Mouse (Mus musculus) lung, embryonic 16.5 days (tissue): ENCODE results near the gene Nat8l. TPM values are rescaled to one million over a fixed set of nuclear protein-coding genes. Genes with fewer than 3 reads are reported as not detected.

Experiments used
- ATAC-seq: fragments of 200-750 bp; cut with Nextera tagmentation; 2 replicates; pipeline ENCODE4 v1.8.0; 2017; ENCODE audit warnings: low read depth, mild to moderate bottlenecking, moderate library complexity
- H3K27ac ChIP-seq: fragments of 300-500 bp; sonication (generic); 2 replicates; pipeline ENCODE4 v1.5.1; 2014; ENCODE audit warnings: mild to moderate bottlenecking, control low read depth, low read length
- H3K27me3 ChIP-seq: fragments of 300-500 bp; sonication (generic); 2 replicates; pipeline ENCODE4 v1.6.1; 2014; ENCODE audit warnings: low read depth, low read length, mixed read lengths; ENCODE audit not compliant: control insufficient read depth, insufficient read depth
- H3K36me3 ChIP-seq: fragments of 300-500 bp; sonication (generic); 2 replicates; pipeline ENCODE4 v1.6.1; 2014; ENCODE audit warnings: low read length; ENCODE audit not compliant: control insufficient read depth, insufficient read depth
- H3K4me1 ChIP-seq: fragments of 300-500 bp; sonication (generic); replicated peaks from 2 replicates; pipeline ENCODE4 v1.6.1; 2014; ENCODE audit warnings: low read length, mixed read lengths; ENCODE audit not compliant: control insufficient read depth, insufficient read depth
- H3K4me2 ChIP-seq: fragments of 300-500 bp; sonication (generic); 2 replicates; pipeline ENCODE4 v1.6.1; 2014; ENCODE audit warnings: low read depth, low read length, control low read depth
- H3K4me3 ChIP-seq: fragments of 300-500 bp; sonication (generic); 2 replicates; pipeline ENCODE4 v1.5.1; 2014; ENCODE audit warnings: mild to moderate bottlenecking, low read length, control low read depth
- H3K9ac ChIP-seq: fragments of 300-500 bp; sonication (generic); 2 replicates; pipeline ENCODE4 v1.6.1; 2014; ENCODE audit warnings: low read length, control low read depth
- H3K9me3 ChIP-seq: fragments of 300-500 bp; sonication (generic); 2 replicates; pipeline ENCODE4 v1.6.1; 2016; ENCODE audit warnings: low read length; ENCODE audit not compliant: control insufficient read depth
- WGBS: fragments of 180-500 bp; shearing (Covaris S2); extraction: QIAGEN DNeasy Blood & Tissue Kit; methylation state at CpG from one replicate; pipeline ENCODE4 v1.1.7; 2014; 5-methylcytosine and 5-hydroxymethylcytosine counted together
- polyA plus RNA-seq: library from polyadenylated mRNA; unstranded; fragments of >200 nt; fragmentation: Nextera tagmentation; extraction: Ambion mirVana; gene quantifications from 2 replicates; pipeline ENCODE4 v1.2.1, GENCODE M21; 2015

Nat8l gene
- polyA plus RNA-seq, 1 experiment from 2014 or later: 0.08 TPM

DNA sequence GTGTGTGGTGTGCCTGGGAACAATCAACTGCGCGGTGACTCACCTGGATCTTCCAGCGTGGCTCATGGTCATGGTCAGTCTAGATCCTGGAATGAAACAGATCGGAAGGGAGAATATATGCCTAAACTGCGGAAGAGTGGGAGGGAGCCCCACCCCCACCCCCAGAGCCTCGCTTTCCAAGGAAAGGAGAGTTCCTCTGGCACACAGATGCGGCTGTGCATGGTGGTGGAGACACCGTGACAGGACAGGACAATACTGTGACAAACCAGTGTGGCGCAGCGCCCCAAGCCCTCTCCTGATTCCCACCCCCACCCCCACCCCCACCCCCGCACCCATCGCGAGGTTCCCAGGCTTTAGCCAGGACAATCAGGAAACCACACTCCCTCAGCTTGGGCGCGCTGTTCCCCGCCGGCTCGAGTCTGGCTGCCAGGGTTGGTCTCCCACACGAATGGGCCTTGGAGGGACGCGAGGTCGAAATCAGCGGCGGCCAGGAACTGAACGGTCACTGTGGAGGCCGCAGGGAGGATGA lies 13.0 kb upstream of the Nat8l start:
- peak; percentile 39 for ATAC-seq
- 3% methylated on average over 24 of the region's 26 CpGs for whole genome bisulfite sequencing

GRCm38 (mm10) chr5:33983309-33984121 lies 12.3 kb upstream of the Nat8l start, which contains the start of gene Gm1673:
TSS of gene Gm1673 (plus strand) at chr5:33983433.
- no peaks in the 10 kb centered on the region for H3K36me3 ChIP-seq
- H3K27ac ChIP-seq: no peak within 1 kb of the TSS
- peak; percentile 92 for ATAC-seq
- H3K9ac ChIP-seq: peak within 1 kb of the TSS; percentile 73
- peaks cover 9% of the 10 kb centered on the region; the same call in 1 of the 2 replicates for H3K4me1 ChIP-seq
- no peaks in the 10 kb centered on the region for H3K27me3 ChIP-seq
- peak within 1 kb of the TSS; percentile 90 for H3K4me2 ChIP-seq
- H3K9me3 ChIP-seq: no peaks in the 10 kb centered on the region
- H3K4me3 ChIP-seq: peak within 1 kb of the TSS; percentile 81
- WGBS: under 1% methylated on average over 83 of the region's 88 CpGs

More for the DNA sequence above, 13.0 kb upstream of the Nat8l start:
- H3K36me3 ChIP-seq: no peaks in the 10 kb centered on the region
- H3K4me3 ChIP-seq: peak overlapping the region; percentile 81
- H3K4me1 ChIP-seq: peaks cover 9% of the 10 kb centered on the region; the same call in 1 of the 2 replicates
- H3K27ac ChIP-seq: no peak overlapping the region
- no peaks in the 10 kb centered on the region for H3K27me3 ChIP-seq
- H3K4me2 ChIP-seq: peak overlapping the region; percentile 90
- H3K9ac ChIP-seq: peak overlapping the region; percentile 73
- no peaks in the 10 kb centered on the region for H3K9me3 ChIP-seq

- Histone ChIP-seq H3K36me3 (no peaks in the 10 kb centered on the region), H3K4me2 (peak overlapping the region; percentile 99), H3K9ac (no peak overlapping the region), H3K4me1 (peaks cover 15% of the 10 kb centered on the region), H3K27me3 (peaks cover 56% of the 10 kb centered on the region), H3K4me3 (peak overlapping the region; percentile 68; the same call in 1 of the 2 replicates), H3K9me3 (no peaks in the 10 kb centered on the region), H3K27ac (no peak overlapping the region)
- WGBS: 34% methylated on average over 28 of the region's 28 CpGs
- no peak for ATAC-seq
These were observed 836 bp upstream of the Nat8l start for GRCm38 (mm10) chr5:33994671-33995625.

- H3K4me2 ChIP-seq: peak overlapping the region; percentile 99
- peak overlapping the region; percentile 68 for H3K4me3 ChIP-seq
- H3K36me3 ChIP-seq: no peaks in the 10 kb centered on the region
- peak; percentile 20; the same call in 1 of the 2 replicates for ATAC-seq
- H3K27ac ChIP-seq: no peak overlapping the region
- peaks cover 15% of the 10 kb centered on the region for H3K4me1 ChIP-seq
- peak overlapping the region; percentile 56 for H3K9ac ChIP-seq
- no peaks in the 10 kb centered on the region for H3K9me3 ChIP-seq
- WGBS: under 1% methylated on average over 24 of the region's 55 CpGs
- peaks cover 56% of the 10 kb centered on the region for H3K27me3 ChIP-seq
These were observed 886 bp downstream of the Nat8l start for GRCm38 (mm10) chr5:33996694-33997045.

DNA sequence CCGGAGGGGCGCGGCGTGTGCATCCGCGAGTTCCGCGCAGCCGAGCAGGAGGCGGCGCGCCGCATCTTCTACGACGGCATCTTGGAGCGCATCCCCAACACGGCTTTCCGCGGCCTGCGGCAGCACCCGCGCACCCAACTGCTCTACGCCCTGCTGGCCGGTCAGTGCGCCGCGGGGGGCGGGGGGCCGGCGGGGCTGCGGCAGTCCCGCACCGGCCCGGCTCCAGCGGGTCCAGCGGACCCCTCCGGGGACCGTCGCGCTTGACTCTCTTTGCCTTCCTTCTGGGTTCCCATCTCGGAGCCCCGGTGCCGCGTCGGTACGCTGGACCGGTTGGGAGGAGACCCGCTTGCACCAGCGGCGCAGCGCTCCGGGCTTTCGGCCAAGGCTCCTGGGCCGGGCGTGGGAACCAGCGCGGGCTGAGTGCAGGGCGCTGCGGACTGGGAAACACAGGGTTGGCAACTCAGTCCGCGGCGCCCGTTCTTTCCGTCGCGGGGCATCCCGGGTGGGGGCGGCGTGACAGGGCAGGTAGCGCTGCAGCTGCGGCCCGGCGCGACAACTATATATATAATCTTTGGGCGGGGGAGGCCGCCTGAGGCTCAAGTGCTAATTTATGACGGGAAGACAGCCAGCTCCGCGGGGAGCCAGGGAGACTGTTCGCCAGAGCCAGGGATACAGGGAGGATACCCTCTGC lies 1.4 kb downstream of the Nat8l start:
- H3K27ac ChIP-seq: no peak overlapping the region
- peak overlapping the region; percentile 99 for H3K4me2 ChIP-seq
- peak overlapping the region; percentile 68 for H3K4me3 ChIP-seq
- peak; percentile 64 for ATAC-seq
- H3K36me3 ChIP-seq: no peaks in the 10 kb centered on the region
- H3K27me3 ChIP-seq: peaks cover 56% of the 10 kb centered on the region
- no peaks in the 10 kb centered on the region for H3K9me3 ChIP-seq
- WGBS: under 1% methylated on average over 47 of the region's 80 CpGs
- peaks cover 15% of the 10 kb centered on the region for H3K4me1 ChIP-seq
- H3K9ac ChIP-seq: peak overlapping the region; percentile 56

GRCm38 (mm10) chr5:33997829-33998504 lies 2.2 kb downstream of the Nat8l start:
- peak overlapping the region; percentile 68; the same call in 1 of the 2 replicates for H3K4me3 ChIP-seq
- H3K9me3 ChIP-seq: no peaks in the 10 kb centered on the region
- WGBS: 69% methylated on average over 20 of the region's 20 CpGs
- H3K4me1 ChIP-seq: peaks cover 15% of the 10 kb centered on the region
- H3K9ac ChIP-seq: no peak overlapping the region
- H3K27ac ChIP-seq: no peak overlapping the region
- H3K36me3 ChIP-seq: no peaks in the 10 kb centered on the region
- no peak for ATAC-seq
- H3K27me3 ChIP-seq: peaks cover 56% of the 10 kb centered on the region
- H3K4me2 ChIP-seq: peak overlapping the region; percentile 99; the same call in 1 of the 2 replicates

DNA sequence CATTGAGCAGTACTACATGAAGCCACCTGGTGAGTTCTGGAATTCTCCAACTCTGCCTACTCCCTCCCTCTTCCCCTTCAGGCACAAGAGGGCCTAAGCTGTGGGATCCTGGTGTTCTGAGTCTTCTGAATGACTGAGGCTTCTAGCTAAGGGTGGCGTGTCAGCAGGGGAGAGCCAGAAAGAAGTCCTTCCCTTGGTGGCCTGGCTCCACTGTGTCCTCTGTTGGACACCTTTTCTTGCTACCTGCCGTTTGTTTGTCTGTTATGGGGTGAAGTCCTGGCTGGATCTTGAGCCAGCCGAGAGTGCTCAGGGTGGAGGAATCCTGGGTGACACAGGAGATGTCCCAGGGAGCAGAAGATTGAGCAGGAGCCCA lies 2.7 kb downstream of the Nat8l start:
- Histone ChIP-seq H3K4me3 (no peak overlapping the region), H3K4me1 (peaks cover 15% of the 10 kb centered on the region), H3K27me3 (peaks cover 56% of the 10 kb centered on the region), H3K9ac (no peak overlapping the region), H3K4me2 (no peak overlapping the region), H3K27ac (no peak overlapping the region), H3K36me3 (no peaks in the 10 kb centered on the region), H3K9me3 (no peaks in the 10 kb centered on the region)
- WGBS: 81% methylated on average over 3 of the region's 3 CpGs
- ATAC-seq: no peak

- Histone ChIP-seq H3K9me3 (no peaks in the 10 kb centered on the region), H3K36me3 (no peaks in the 10 kb centered on the region), H3K4me2 (no peak overlapping the region), H3K27me3 (peaks cover 49% of the 10 kb centered on the region), H3K9ac (no peak overlapping the region), H3K4me1 (peaks cover 15% of the 10 kb centered on the region), H3K4me3 (no peak overlapping the region), H3K27ac (no peak overlapping the region)
- 60% methylated on average over 6 of the region's 6 CpGs for WGBS
- ATAC-seq: no peak
These were observed 3.8 kb downstream of the Nat8l start for GRCm38 (mm10) chr5:33999466-34000090.
